Mouse (Mus musculus) CD4-positive, CD25-positive, alpha-beta regulatory T cell, adult 2 months (primary cell): ENCODE measurements around the gene Uhrf1bp1l.

Source experiments
- DNase-seq: peaks from one replicate; pipeline ENCODE4 v3.0.0-alpha.2; 2012; ENCODE audit warnings: low read depth, low spot score

Uhrf1bp1l gene

DNA sequence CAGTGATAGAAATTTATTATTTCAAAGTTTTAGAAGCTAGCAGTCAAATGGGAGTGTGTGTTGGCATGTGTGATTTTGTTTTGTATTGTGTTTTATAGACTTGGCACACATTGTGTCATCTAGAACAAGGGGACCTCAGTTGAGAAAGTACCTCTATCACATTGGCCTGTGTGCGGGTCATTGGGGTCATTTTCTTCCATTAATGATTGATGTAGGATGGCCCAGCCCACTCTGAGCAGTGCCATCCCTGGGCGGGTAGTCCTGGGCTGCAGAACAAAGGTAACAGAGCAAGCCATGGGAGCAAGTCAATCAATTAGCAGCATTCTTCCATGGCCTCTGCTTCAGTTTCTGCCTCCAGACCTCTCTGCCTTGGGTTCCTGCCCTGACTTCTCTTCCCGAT is 94.0 kb downstream of the Uhrf1bp1l start:
- DNase-seq: no peak

DNA sequence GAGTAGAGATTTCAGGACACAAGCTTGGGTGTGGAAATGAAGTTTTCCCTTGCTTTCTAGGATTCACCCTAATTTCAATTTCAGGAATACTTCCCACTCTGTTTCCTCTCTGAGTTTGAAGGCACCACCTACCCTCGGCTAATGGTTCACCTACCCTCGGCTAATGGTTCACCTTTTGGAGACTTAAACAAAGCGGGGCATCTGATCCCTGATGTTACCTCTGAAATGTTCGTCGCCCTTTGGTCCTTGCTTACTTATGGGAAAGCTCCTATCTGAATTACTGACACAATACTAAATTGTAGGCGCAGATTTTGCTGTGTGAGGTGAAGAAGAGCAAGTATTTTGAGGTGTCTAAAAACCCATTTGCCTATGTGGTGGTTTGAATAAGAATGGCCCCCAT is 106.2 kb downstream of the Uhrf1bp1l start:
- DNase-seq: no peak

DNA sequence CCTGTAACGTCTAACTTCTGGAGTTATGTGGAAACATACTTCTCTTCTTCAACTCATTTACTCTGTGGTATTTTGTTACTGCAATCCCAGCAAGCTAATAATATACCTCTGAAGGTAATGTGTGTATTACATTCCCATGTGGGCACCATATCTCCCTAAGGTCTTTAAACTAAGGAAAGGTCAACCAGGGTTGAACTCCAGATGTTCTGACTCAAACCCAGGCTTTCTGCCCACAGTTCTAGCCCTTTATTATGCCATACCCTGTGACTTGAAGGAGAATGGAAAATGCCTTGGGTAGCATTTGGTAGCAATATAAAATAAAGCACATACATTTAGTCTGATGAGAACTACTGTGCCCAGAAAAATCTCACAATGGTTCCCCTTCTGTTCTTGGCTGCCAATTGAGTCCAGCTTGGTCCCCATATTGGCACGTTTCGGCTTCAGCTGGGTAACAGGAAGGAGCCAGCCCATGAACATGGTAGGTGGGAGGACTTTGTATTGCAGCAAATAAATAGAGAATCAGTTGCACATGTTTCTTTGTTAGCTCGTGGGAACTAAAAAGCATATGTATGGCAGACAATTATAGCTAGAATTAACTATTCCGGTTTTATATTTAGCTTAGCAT is 110.6 kb downstream of the Uhrf1bp1l start:
- DNase-seq: no peak

DNA sequence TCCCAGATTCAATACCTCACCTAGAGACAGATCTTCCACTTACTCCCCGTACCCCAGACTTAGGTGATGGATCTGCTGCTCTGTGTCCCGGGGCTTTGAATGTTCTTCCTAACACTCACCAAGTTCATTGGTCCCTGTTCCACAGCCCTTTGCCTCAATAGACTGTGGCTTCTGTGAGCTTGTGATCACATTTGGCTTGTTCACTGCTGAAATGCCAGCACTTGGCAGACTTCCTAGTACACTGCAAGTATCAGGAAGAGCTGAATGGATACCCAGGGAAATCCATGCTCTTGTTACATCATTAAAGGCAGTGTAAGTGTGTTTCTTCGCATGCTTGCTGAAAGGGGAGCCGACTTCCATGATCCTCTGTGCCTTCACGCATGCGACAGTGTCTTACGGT is 111.5 kb downstream of the Uhrf1bp1l start:
- no peak for DNase-seq

DNA sequence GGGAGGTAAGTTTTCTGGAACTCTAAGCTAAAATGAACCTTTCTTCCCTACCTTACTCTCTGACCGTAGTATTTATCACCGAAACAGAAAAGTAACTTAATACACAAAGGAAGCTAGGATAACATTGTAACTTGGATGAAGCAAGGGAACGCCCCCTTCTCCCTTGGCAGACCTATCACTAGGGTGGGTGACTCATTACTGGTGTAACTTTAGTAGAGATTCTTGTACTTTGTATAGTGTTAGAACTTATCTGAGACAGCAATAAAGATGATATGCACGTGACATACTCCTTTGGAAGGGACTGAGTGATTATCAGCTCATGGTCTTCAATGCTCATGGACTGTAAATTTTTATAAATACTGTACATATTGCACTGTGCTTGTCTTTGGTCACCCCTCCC is 123.4 kb downstream of the Uhrf1bp1l start:
- DNase-seq: no peak

DNA sequence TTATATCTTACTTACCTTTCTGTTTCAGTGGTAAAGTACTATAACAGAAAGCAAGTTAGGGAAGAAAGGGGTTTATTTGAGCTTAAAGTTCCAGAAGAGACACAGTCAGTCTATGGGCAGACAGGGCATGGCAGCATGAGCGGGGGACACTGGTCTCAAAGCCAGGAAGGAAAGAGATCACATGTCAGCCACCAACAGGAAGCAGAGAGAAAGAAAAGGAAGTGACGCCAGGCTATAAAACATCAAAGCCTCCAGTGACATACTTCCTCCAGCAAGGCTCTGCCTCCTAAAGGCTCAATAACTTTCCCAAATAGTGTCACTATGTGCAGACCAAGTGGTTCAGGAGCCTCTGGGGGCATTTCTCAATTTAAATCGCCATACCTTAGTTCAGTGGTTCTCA is 124.0 kb downstream of the Uhrf1bp1l start:
- no peak for DNase-seq
